13 mouse cellular contexts compared by ENCODE assay signal in genomic region chr7:27544675-27545370, GRCm38 (mm10). TPM values are rescaled to one million over a fixed set of nuclear protein-coding genes. Genes with fewer than 3 reads are reported as not detected.
A peak's percentile ranks its signal among the peaks of the same experiment; 100 is the strongest.
DNase-seq lines count a peak whose midpoint lies in the region; ATAC-seq and TF ChIP-seq lines count a peak whose summit lies in the region.
"Had no signal": no experiment of that assay in that cellular context is flagged by ENCODE, and none has a peak within 500 bp of the region (broad histone marks: within the 10 kb centered on the region; RNA-seq: fewer than 3 reads in every experiment).

No protein-coding gene starts in this region.

- no peak overlapping the region for H3K4me3 ChIP-seq in liver, postnatal 0 days (ENCODE audit: low read depth, low read length)
- H3K4me3 ChIP-seq in cerebellum, adult 2 months (replicated peaks; ENCODE audit: insufficient read depth, low read depth, low read length), result no peak overlapping the region
- H3K4me3 ChIP-seq: liver, embryonic 13.5 days had no signal

- WGBS in liver, postnatal 0 days (ENCODE audit: insufficient replicate concordance), result 53% methylated on average over 12 of the region's 12 CpGs
- 56% methylated on average over 12 of the region's 12 CpGs for WGBS in cerebellum, adult 2 months

- no peaks in the 10 kb centered on the region for H3K9me3 ChIP-seq in liver, postnatal 0 days (ENCODE audit: low read length)
- H3K9me3 ChIP-seq: liver, embryonic 13.5 days had no signal

- 0 out of 2 replicates have a peak, but pooled peaks have one; percentile 16 for ATAC-seq in liver, postnatal 0 days
- ATAC-seq in activated CD4-positive, CD25-positive, alpha-beta regulatory T cell, adult 4 months, result peak; percentile 85
- peak; percentile 59 for ATAC-seq in monocyte, adult 5-6 weeks (replicated peaks; ENCODE audit: insufficient number of reproducible peaks, low FRiP score, low TSS enrichment, poor library complexity, severe bottlenecking)
- ATAC-seq: midbrain, embryonic 16.5 days had no signal

- TF ChIP-seq CTCF in liver, postnatal 0 days (IDR thresholded peaks at IDR 0.05; ENCODE audit: low read depth), result no peak
- TF ChIP-seq CTCF in cerebellum, adult 2 months (IDR thresholded peaks at IDR 0.05; ENCODE audit: borderline replicate concordance, insufficient read depth, low read depth, low read length), result no peak

- peaks cover 6% of the 10 kb centered on the region for H3K36me3 ChIP-seq in liver, postnatal 0 days (replicated peaks; ENCODE audit: insufficient read depth, low read length)

- peaks cover 25% of the 10 kb centered on the region for H3K4me1 ChIP-seq in liver, postnatal 0 days (ENCODE audit: insufficient read depth)
- peaks cover 14% of the 10 kb centered on the region; the same call in 1 of the 2 replicates for H3K4me1 ChIP-seq in cerebellum, adult 2 months (ENCODE audit: control insufficient read depth, insufficient read depth, low read length)

- 0 out of 2 replicates have a peak overlapping the region, but pooled peaks have one; percentile 5 for H3K9ac ChIP-seq in liver, postnatal 0 days (replicated peaks)

- DNase-seq in liver, postnatal 0 days, result no peak
- DNase-seq in liver, result no peak
- DNase-seq in thymus, postnatal 10 days (ENCODE audit: low spot score in 2 of 2), result peak; percentile 78 to 82
- DNase-seq in heart, adult 11 months, result no peak
- DNase-seq in embryo, embryonic 10 days (ENCODE audit: low spot score), result no peak
- no peak for DNase-seq in cerebellum, adult 2 months
- DNase-seq: gastrocnemius, postnatal 25 days; heart, postnatal 14 days; kidney, postnatal 10 days; liver, embryonic 13.5 days had no signal

- no peaks in the 10 kb centered on the region for H3K27me3 ChIP-seq in liver, postnatal 0 days (ENCODE audit: insufficient read depth, low read length)
- no peaks in the 10 kb centered on the region for H3K27me3 ChIP-seq in cerebellum, adult 2 months (ENCODE audit: control insufficient read depth, insufficient read depth, low read length)
- H3K27me3 ChIP-seq: liver, embryonic 13.5 days had no signal

- 0 out of 2 replicates have a peak overlapping the region, but pooled peaks have one; percentile 22 for H3K4me2 ChIP-seq in liver, postnatal 0 days (ENCODE audit: low read depth, low read length)
- H3K4me2 ChIP-seq: liver, embryonic 13.5 days had no signal

- TF ChIP-seq POLR2A in cerebellum, adult 2 months (IDR thresholded peaks at IDR 0.05; ENCODE audit: borderline replicate concordance, insufficient read depth, low read length), result no peak

- no peak overlapping the region for H3K27ac ChIP-seq in liver, postnatal 0 days (ENCODE audit: low read depth)
- no peak overlapping the region for H3K27ac ChIP-seq in cerebellum, adult 2 months (ENCODE audit: insufficient read depth, low read length)
- H3K27ac ChIP-seq: liver, embryonic 13.5 days had no signal

- TF ChIP-seq EP300 in liver, postnatal 0 days (IDR thresholded peaks at IDR 0.05; ENCODE audit: low read depth), result no peak

RNA-seq across cellular contexts. Expression of gene Pld3, which starts 8.2 kb away (rescaled TPM):
- polyA plus RNA-seq in liver, postnatal 0 days (2015; fragmentation: Nextera tagmentation; extraction: Ambion mirVana), result 46.5 and 49.3 TPM in 2 replicates
- polyA plus RNA-seq in activated CD4-positive, CD25-positive, alpha-beta regulatory T cell, adult 4 months (2017; shearing (Covaris generic)), result 100 to 1,000 TPM; 149 to 193 TPM
- 13.7 to 42.8 TPM (median 31.8 TPM) in 3 replicates for total RNA-seq in monocyte, adult 5-6 weeks (2017)
- 220 and 242 TPM in 2 replicates for polyA plus RNA-seq in cerebellum, adult 2 months (2012; rRNA removed)

RNA-seq across cellular contexts. Expression of gene 2310022A10Rik, which starts 8.2 kb away (rescaled TPM):
- 8.6 and 9.0 TPM in 2 replicates for polyA plus RNA-seq in liver, postnatal 0 days (2015; fragmentation: Nextera tagmentation; extraction: Ambion mirVana)
- polyA plus RNA-seq in activated CD4-positive, CD25-positive, alpha-beta regulatory T cell, adult 4 months (2017; shearing (Covaris generic)), result 10 to 100 TPM; 14.9 to 18.7 TPM
- total RNA-seq in monocyte, adult 5-6 weeks (2017), result 3.6 to 29.0 TPM (median 10.5 TPM) in 3 replicates
- 45.7 and 46.2 TPM in 2 replicates for polyA plus RNA-seq in cerebellum, adult 2 months (2012; rRNA removed)

RNA-seq across cellular contexts. Expression of gene Hipk4, which starts 21.8 kb away (rescaled TPM):
- 0.04 TPM in 1 of 2 replicates, not detected in the other for polyA plus RNA-seq in liver, postnatal 0 days (2015; fragmentation: Nextera tagmentation; extraction: Ambion mirVana)
- polyA plus RNA-seq in activated CD4-positive, CD25-positive, alpha-beta regulatory T cell, adult 4 months (2017; shearing (Covaris generic)), result not detected
- not detected in 3 replicates for total RNA-seq in monocyte, adult 5-6 weeks (2017)
- 0.20 and 0.21 TPM in 2 replicates for polyA plus RNA-seq in cerebellum, adult 2 months (2012; rRNA removed)

RNA-seq across cellular contexts. Expression of gene Prx, which starts 45.7 kb away (rescaled TPM):
- 0.25 and 0.28 TPM in 2 replicates for polyA plus RNA-seq in liver, postnatal 0 days (2015; fragmentation: Nextera tagmentation; extraction: Ambion mirVana)
- polyA plus RNA-seq in activated CD4-positive, CD25-positive, alpha-beta regulatory T cell, adult 4 months (2017; shearing (Covaris generic)), result under 1 TPM; 0.11 to 0.68 TPM
- 0.19 to 0.53 TPM (median 0.38 TPM) in 3 replicates for total RNA-seq in monocyte, adult 5-6 weeks (2017)
- polyA plus RNA-seq in cerebellum, adult 2 months (2012; rRNA removed), result 0.34 and 0.43 TPM in 2 replicates

RNA-seq across cellular contexts. Expression of gene Akt2, which starts 46.5 kb away (rescaled TPM):
- polyA plus RNA-seq in liver, postnatal 0 days (2015; fragmentation: Nextera tagmentation; extraction: Ambion mirVana), result 24.0 and 25.5 TPM in 2 replicates
- polyA plus RNA-seq in activated CD4-positive, CD25-positive, alpha-beta regulatory T cell, adult 4 months (2017; shearing (Covaris generic)), result 10 to 100 TPM; 43.6 to 48.5 TPM
- total RNA-seq in monocyte, adult 5-6 weeks (2017), result 77.2 to 150 TPM (median 108 TPM) in 3 replicates
- polyA plus RNA-seq in cerebellum, adult 2 months (2012; rRNA removed), result 106 and 119 TPM in 2 replicates

Comparison
In these comparisons a context has a peak if more than half of its experiments do, and no peak if none do; other contexts are left out.
1. ATAC-seq: peak in every context shown above with its lines; median percentile 85 in activated CD4-positive, CD25-positive, alpha-beta regulatory T cell, adult 4 months; 59 in monocyte, adult 5-6 weeks; 16 in liver, postnatal 0 days.
2. DNase-seq: peak in thymus, postnatal 10 days (2 of 2); none in liver, postnatal 0 days (single experiment), liver (single experiment), heart, adult 11 months (single experiment), embryo, embryonic 10 days (single experiment) and cerebellum, adult 2 months (0 of 2).